Mouse (Mus musculus): ENCODE data around the gene Efhd1.

Gene Efhd1

GRCm38 (mm10) chr1:87264134-87265006 is at the start of gene Efhd1:
Gene Efhd1, plus strand, starts transcription at chr1:87264363.
- DNase-seq: peak; percentile 63

- DNase-seq: no peak
These were observed 49.4 kb upstream of the Efhd1 start for GRCm38 (mm10) chr1:87214748-87215147.

GRCm38 (mm10) chr1:87217938-87218337 is 46.2 kb upstream of the Efhd1 start:
- peak; percentile 61 for DNase-seq

GRCm38 (mm10) chr1:87225739-87226138 is 38.4 kb upstream of the Efhd1 start:
- no peak for DNase-seq

- DNase-seq: no peak
These were observed 37.6 kb upstream of the Efhd1 start for GRCm38 (mm10) chr1:87226409-87227159.

GRCm38 (mm10) chr1:87227160-87227550 is 37.0 kb upstream of the Efhd1 start:
- DNase-seq: no peak

GRCm38 (mm10) chr1:87230606-87231005 is 33.6 kb upstream of the Efhd1 start:
- no peak for DNase-seq

GRCm38 (mm10) chr1:87232197-87232596 is 32.0 kb upstream of the Efhd1 start:
- DNase-seq: no peak

- peak; percentile 44 for DNase-seq
These were observed 25.1 kb upstream of the Efhd1 start for GRCm38 (mm10) chr1:87239056-87239455.

GRCm38 (mm10) chr1:87243021-87243420 is 21.1 kb upstream of the Efhd1 start:
- DNase-seq: no peak

- DNase-seq: no peak
These were observed 18.7 kb upstream of the Efhd1 start for GRCm38 (mm10) chr1:87245430-87245829.

GRCm38 (mm10) chr1:87245929-87246815 is 18.0 kb upstream of the Efhd1 start:
- DNase-seq: peak; percentile 83

GRCm38 (mm10) chr1:87252040-87252609 is 12.0 kb upstream of the Efhd1 start:
- DNase-seq: no peak

- DNase-seq: no peak
These were observed 9.0 kb upstream of the Efhd1 start for GRCm38 (mm10) chr1:87255173-87255572.

GRCm38 (mm10) chr1:87257691-87258090 is 6.5 kb upstream of the Efhd1 start:
- no peak for DNase-seq

GRCm38 (mm10) chr1:87258484-87258883 is 5.7 kb upstream of the Efhd1 start:
- peak; percentile 71 for DNase-seq

GRCm38 (mm10) chr1:87259316-87259715 is 4.8 kb upstream of the Efhd1 start:
- DNase-seq: no peak

GRCm38 (mm10) chr1:87263257-87263656 is 906 bp upstream of the Efhd1 start:
- no peak for DNase-seq

GRCm38 (mm10) chr1:87263796-87264133 is 398 bp upstream of the Efhd1 start:
- no peak for DNase-seq

GRCm38 (mm10) chr1:87265200-87265599 is 1.0 kb downstream of the Efhd1 start:
- peak; percentile 51 for DNase-seq

- DNase-seq: no peak
These were observed 2.3 kb downstream of the Efhd1 start for GRCm38 (mm10) chr1:87266296-87267090.

- no peak for DNase-seq
These were observed 6.0 kb downstream of the Efhd1 start for GRCm38 (mm10) chr1:87270204-87270603.

All from kidney, adult 11 months (tissue).